Mouse (Mus musculus): ENCODE results near the gene Itga7.
"Not testable (repeated sequence)": the region's sequence is repeated elsewhere in the genome, so short reads cannot be mapped to it uniquely, and the experiment has no call there.

Itga7 gene

DNA sequence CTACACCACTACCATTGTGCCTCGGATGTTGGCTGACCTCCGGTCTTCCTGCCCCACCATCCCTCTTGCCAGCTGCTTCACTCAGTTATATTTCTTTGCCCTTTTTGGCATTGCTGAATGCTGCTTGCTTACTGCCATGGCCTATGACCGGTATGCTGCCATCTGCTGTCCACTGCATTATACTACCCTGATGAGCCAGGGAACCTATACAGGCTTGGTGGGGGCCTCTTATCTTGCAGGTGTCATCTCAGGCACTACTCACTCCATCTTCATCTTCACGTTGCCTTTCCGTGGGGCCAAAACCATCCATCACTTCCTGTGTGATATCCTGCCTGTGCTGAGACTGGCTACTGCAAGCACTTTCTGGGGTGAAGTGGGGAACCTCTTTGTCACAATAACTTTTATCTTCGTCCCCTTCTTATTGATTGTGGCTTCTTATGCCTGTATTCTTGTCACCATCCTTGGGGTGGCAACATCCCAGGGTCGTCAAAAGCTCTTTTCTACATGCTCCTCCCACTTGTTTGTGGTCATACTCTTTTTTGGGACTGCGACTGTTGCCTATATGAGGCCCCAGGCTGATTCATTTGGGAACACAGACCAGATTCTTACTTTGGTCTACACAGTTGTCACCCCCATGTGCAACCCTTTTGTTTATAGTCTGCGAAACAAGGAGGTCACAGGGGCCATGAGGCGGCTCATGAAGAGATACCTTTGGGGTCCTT is 56.7 kb downstream of the Itga7 start:
- not testable (repeated sequence) for DNase-seq

DNA sequence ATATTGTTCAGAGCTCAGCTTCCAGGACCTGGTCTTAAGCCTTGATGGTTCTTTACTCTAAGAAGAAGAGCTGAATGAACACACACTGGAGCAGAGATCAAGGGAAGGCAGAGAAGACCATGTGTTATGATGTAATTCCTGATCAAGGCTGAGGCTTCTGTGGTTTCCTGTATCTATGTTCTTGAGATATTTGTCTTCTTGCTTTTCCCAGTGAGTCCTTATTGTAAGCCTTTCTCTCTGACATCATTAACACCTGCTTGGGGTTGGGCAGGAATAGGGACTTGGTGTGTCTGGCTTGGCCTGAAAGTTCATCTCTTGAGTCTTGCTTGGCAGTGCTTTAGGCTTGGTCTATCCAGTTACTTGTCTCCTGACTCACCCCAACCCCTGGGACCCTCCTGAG is 57.4 kb downstream of the Itga7 start:
- no peak for DNase-seq

DNA sequence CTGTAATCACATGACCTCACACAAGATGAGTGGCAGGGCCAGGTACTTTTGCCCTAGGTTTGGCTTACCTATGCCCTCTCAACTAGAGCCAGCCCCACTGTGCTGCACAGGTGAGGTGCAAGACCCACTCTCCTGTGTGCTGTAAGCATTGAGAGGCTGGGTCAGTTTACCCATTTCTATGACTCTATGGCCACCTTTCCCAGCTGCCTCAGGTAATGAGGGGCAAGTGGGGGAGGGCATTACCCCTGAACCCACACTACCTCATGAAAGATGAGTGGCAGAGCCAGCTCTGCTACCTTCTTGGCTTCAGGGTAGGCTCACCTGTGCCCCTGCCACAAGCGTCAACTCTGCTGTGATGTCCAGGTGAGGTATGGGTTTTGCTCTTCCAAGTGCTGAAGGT is 62.2 kb downstream of the Itga7 start:
- DNase-seq = no peak

DNA sequence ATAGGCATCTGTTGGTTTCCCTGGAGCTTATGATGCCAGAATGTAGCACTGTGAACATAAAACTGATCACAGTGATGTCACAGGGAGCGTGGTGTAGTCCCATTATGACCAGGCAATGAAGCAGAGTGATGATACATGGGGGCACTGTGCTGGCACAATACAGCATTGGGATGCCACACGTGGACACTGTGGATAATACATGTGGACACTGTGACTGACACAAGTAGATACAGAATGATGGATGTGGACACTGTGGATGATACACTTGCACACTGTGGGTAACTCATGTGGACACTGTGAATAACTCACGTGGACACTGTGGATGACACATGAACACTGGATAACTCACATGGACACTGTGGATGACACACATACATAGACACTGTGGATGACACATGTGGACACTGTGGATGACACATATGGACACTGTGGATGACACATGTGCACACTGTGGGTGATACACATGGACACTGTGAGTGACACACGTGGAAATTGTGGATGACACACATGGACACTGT is 63.0 kb downstream of the Itga7 start:
- DNase-seq = no peak

DNA sequence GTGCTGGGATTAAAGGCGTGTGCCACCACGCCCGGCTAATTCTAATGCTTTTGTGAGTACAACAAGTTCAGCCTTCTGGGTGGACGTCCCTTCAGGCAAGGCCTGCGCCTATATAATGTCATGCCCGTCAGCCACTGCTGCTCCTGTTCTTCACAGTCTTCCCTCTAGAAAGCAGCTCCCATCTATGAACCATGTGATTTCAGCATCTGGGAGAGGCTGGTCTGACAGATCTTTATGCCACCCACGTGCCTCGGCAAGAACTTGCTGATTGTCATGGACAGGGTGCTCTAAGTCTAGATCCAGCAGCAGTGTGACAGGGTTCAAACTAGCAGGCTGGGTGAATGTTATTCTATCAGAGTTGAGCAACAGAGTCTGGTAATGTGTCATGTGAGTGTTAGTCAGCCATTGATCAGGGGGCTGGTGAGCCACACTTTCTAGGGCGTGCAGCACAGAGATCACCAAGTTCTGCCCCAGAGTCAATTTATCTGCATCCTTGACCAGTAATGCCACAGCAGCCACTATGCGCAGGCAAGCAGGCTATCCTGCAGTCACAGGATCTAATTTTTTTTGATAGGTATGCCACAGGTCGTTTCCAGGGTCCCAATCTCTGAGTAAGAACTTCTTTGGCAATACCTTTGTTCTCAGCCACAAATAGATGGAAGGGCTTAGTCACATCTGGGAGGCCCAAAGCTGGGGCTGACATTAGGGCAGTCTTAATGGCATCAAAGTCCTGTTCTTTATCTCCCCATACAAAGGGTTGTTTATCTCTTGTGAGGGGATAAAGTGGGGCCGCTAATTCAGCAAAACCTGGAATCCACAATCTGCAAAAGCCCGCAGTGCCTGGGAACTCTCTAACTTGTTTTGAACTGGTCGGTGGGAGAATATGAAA is 70.7 kb downstream of the Itga7 start:
- DNase-seq = no peak

Measured in cerebellum, adult 9-10 months (tissue).